Mouse (Mus musculus) ES-Bruce4 (cell line): ENCODE measurements around the gene Ankrd11.

Source experiments
- CTCF ChIP-seq: IDR thresholded peaks from one replicate; pipeline ENCODE4 v1.8.1; 2011; ENCODE audit warnings: low read depth, low read length
- EP300 ChIP-seq: IDR thresholded peaks from 2 replicates; pipeline ENCODE4 v1.6.1; 2011; ENCODE audit warnings: low read depth, low read length; ENCODE audit not compliant: insufficient read depth
- POLR2A ChIP-seq: IDR thresholded peaks from one replicate; pipeline ENCODE4 v1.8.1; 2011; ENCODE audit warnings: low read length; ENCODE audit not compliant: insufficient read depth

DNA sequence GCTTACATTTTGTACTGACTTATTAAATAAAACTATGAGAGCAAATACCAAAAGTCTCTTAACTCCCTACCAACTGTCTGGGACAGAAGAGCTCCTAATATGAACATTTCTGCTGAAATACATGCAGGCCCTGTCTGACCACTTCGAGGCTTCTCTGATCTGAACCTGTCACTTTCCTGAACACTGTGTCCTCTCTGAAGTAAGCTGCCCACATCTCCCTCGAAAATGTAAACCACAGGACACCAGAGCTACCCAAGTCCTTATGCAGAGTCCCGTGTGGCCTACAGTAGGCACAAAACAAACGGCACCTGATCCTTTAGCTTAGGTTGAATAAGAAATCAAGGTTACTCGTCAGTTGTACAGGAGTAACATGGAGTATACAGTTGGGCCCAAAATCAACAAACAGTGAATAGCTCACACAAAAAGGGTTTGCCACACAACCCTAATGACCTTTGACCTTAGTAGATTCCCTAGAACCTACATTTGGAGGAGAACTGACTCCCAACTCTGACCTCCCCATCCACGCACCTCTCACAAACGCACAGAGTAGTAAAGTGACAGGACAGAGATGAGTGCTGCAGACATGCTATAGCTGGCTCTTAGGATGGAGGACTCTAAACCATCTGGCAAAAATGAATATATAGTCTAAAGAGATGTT is 10.6 kb downstream of the Ankrd11 start:
- TF ChIP-seq POLR2A (no peak), CTCF (no peak), EP300 (no peak)
